Mouse (Mus musculus) forebrain, embryonic 16.5 days (tissue): Measurements from ENCODE around the gene Usp17le. TPM values are rescaled to one million over a fixed set of nuclear protein-coding genes. Genes with fewer than 3 reads are reported as not detected.
"Not testable (repeated sequence)": the region's sequence is repeated elsewhere in the genome, so short reads cannot be mapped to it uniquely, and the experiment has no call there.

Experiments used
- ATAC-seq: fragments of 200-750 bp; cut with Nextera tagmentation; 2 replicates; pipeline ENCODE4 v1.8.0; 2017; ENCODE audit warnings: mild to moderate bottlenecking, moderate library complexity
- H3K27ac ChIP-seq: fragments of 300-500 bp; sonication (generic); 2 replicates; pipeline ENCODE4 v1.5.1; 2014; ENCODE audit warnings: low read length, control low read depth
- H3K27me3 ChIP-seq: fragments of 300-500 bp; sonication (generic); replicated peaks from 2 replicates; pipeline ENCODE4 v1.6.1; 2014; ENCODE audit warnings: low read length; ENCODE audit not compliant: control insufficient read depth, insufficient read depth
- H3K36me3 ChIP-seq: fragments of 300-500 bp; sonication (generic); 2 replicates; pipeline ENCODE4 v1.6.1; 2014; ENCODE audit not compliant: control insufficient read depth, insufficient read depth
- H3K4me1 ChIP-seq: fragments of 300-500 bp; sonication (generic); replicated peaks from 2 replicates; pipeline ENCODE4 v1.6.1; 2014; ENCODE audit warnings: low read length; ENCODE audit not compliant: control insufficient read depth, insufficient read depth
- H3K4me2 ChIP-seq: fragments of 300-500 bp; sonication (generic); 2 replicates; pipeline ENCODE4 v1.6.1; 2014; ENCODE audit warnings: mild to moderate bottlenecking, low read length, control low read depth
- H3K4me3 ChIP-seq: fragments of 300-500 bp; sonication (generic); replicated peaks from 2 replicates; pipeline ENCODE4 v1.5.1; 2014; ENCODE audit warnings: mild to moderate bottlenecking, low read length, control low read depth
- H3K9ac ChIP-seq: fragments of 300-500 bp; sonication (generic); replicated peaks from 2 replicates; pipeline ENCODE4 v1.6.1; 2014; ENCODE audit warnings: low read depth, low read length, control low read depth
- H3K9me3 ChIP-seq: fragments of 300-500 bp; sonication (generic); 2 replicates; pipeline ENCODE4 v1.6.1; 2016; ENCODE audit warnings: low read length; ENCODE audit not compliant: control insufficient read depth
- WGBS: fragments of 180-500 bp; shearing (Covaris S2); extraction: QIAGEN DNeasy Blood & Tissue Kit; methylation state at CpG from one replicate; pipeline ENCODE4 v1.1.7; 2014; 5-methylcytosine and 5-hydroxymethylcytosine counted together
- polyA plus RNA-seq: library from polyadenylated mRNA; unstranded; fragments of >200 nt; fragmentation: Nextera tagmentation; extraction: Ambion mirVana; gene quantifications from 2 replicates; pipeline ENCODE4 v1.2.1, GENCODE M21; 2015

Gene Usp17le
- polyA plus RNA-seq = not detected in 2 replicates

DNA sequence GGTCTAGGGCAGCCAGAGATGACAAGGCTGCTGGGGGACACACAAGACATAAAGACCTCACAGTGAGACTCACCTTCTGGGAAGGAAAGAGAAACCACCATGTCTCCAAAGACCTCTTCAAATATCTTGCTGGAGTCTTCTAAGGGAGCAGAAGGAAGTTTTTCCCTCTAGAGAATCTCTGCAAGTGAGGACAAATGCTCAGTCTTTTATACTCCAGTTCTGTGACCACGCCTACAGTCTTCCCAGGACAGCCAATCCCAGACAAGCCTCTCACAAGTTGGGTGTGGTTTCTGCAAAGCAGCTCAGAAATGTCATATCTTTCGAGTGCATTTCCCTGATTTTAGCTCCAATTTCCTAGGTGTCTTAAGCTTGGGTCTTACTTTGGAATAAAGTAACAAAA, at the start of gene Usp17le:
TSS of gene Usp17le (minus strand) at position 101 of the 400 bp plus-strand sequence.
- H3K36me3 ChIP-seq, H3K27me3 ChIP-seq: not testable (repeated sequence)

DNA sequence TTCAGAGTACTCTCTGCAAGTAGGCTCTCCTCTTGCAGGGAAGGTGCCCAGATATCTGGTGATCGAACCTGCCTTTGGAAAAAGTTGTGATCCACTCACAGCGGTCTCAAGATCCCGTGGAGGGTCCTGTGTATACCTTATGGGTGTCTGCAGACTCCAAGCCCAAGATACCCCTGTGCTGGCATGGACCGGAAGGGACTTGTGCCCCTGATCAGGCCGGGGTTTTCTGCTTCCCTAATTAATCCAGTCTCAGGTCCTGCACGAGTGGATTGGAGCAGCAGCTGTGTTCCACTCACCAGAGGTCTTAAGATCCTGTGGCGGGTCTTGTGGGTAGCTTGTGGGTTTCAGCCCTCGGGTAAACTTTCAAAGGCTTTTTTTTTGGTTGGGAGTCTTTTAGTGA, 33.1 kb upstream of the Usp17le start:
- H3K36me3 ChIP-seq, H3K27ac ChIP-seq, ATAC-seq, H3K27me3 ChIP-seq, H3K4me3 ChIP-seq, H3K9me3 ChIP-seq, H3K9ac ChIP-seq, H3K4me1 ChIP-seq, H3K4me2 ChIP-seq: not testable (repeated sequence)
- 87% methylated on average over 8 of the region's 8 CpGs for WGBS

More for the DNA sequence above, at the start of gene Usp17le:
- ATAC-seq, H3K9me3 ChIP-seq, H3K4me1 ChIP-seq, H3K4me3 ChIP-seq, H3K9ac ChIP-seq, H3K4me2 ChIP-seq, H3K27ac ChIP-seq: not testable (repeated sequence)
- WGBS = 71% methylated on average over 2 of the region's 2 CpGs

DNA sequence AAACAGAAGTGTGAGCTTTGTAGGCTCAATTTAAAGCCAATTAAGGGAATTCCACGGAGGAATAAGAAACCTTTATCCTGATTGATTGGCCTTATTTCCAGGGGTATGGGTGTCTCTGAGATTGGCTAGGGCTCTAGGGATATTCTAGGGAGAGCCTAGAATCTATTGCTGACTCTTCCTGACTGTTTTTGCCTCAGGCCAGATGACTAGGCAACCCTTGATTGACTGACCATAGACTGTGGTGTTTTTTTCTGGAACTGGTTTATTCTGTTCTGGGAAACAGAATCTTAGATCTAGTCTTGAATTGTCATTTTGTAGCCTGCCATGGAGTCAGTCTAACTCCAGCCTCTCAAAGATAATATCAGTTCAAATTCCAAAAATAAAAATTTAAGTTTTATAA, 13.5 kb upstream of the Usp17le start:
- Histone ChIP-seq H3K9me3 (no peaks in the 10 kb centered on the region), H3K27me3 (no peaks in the 10 kb centered on the region), H3K27ac (no peak overlapping the region), H3K4me2 (no peak overlapping the region), H3K4me3 (no peak overlapping the region), H3K4me1 (no peaks in the 10 kb centered on the region), H3K9ac (no peak overlapping the region), H3K36me3 (no peaks in the 10 kb centered on the region)
- no peak for ATAC-seq
- 17% methylated on average over 1 of the region's 1 CpGs for WGBS

Other genes starting within 250 kb of the Usp17le start
- gene Olfr651, start 227.3 kb downstream of the Usp17le start, polyA plus RNA-seq = not detected in 2 replicates
- gene Olfr652, start 216.6 kb downstream of the Usp17le start, polyA plus RNA-seq = not detected in 2 replicates
- gene Olfr653, start 200.2 kb downstream of the Usp17le start, polyA plus RNA-seq = not detected in 2 replicates
- gene Olfr654, start 190.4 kb downstream of the Usp17le start, polyA plus RNA-seq = not detected in 2 replicates
- gene Olfr655, start 175.7 kb downstream of the Usp17le start, polyA plus RNA-seq = not detected in 2 replicates
- not detected in 2 replicates for gene Olfr656, start 163.5 kb downstream of the Usp17le start, polyA plus RNA-seq
- gene Olfr657, start 152.7 kb downstream of the Usp17le start, polyA plus RNA-seq = not detected in 2 replicates
- gene Olfr658, start 130.2 kb downstream of the Usp17le start, polyA plus RNA-seq = 0.09 TPM in 1 of 2 replicates, not detected in the other
- gene Olfr659, start 110.7 kb downstream of the Usp17le start, polyA plus RNA-seq = not detected in 2 replicates
- not detected in 2 replicates for gene Olfr661, start 91.0 kb downstream of the Usp17le start, polyA plus RNA-seq
- not detected in 2 replicates for gene Usp17lb, start 65.1 kb upstream of the Usp17le start, polyA plus RNA-seq
- not detected in 2 replicates for gene Usp17la, start 79.5 kb upstream of the Usp17le start, polyA plus RNA-seq
- not detected in 2 replicates for gene Olfr665, start 100.6 kb upstream of the Usp17le start, polyA plus RNA-seq
- not detected in 2 replicates for gene Olfr666, start 118.5 kb upstream of the Usp17le start, polyA plus RNA-seq
- not detected in 2 replicates for gene Olfr667, start 144.0 kb upstream of the Usp17le start, polyA plus RNA-seq
- not detected in 2 replicates for gene Olfr668, start 150.6 kb upstream of the Usp17le start, polyA plus RNA-seq
- gene Olfr669, start 156.8 kb upstream of the Usp17le start, polyA plus RNA-seq = not detected in 2 replicates
- gene Olfr670, start 185.2 kb upstream of the Usp17le start, polyA plus RNA-seq = not detected in 2 replicates
- not detected in 2 replicates for gene Olfr671, start 201.7 kb upstream of the Usp17le start, polyA plus RNA-seq
- not detected in 2 replicates for gene Olfr672, start 224.6 kb upstream of the Usp17le start, polyA plus RNA-seq